Mouse (Mus musculus) adipocyte (in vitro differentiated cells): ENCODE results near the gene Plch2.
A peak's percentile ranks its signal among the peaks of the same experiment; 100 is the strongest.
"Not testable (repeated sequence)": the region's sequence is repeated elsewhere in the genome, so short reads cannot be mapped to it uniquely, and the experiment has no call there.

Source experiments
- DNase-seq: peaks from one replicate; pipeline ENCODE4 v3.0.0-alpha.2; 2016; ENCODE audit warnings: low spot score

The Plch2 gene

DNA sequence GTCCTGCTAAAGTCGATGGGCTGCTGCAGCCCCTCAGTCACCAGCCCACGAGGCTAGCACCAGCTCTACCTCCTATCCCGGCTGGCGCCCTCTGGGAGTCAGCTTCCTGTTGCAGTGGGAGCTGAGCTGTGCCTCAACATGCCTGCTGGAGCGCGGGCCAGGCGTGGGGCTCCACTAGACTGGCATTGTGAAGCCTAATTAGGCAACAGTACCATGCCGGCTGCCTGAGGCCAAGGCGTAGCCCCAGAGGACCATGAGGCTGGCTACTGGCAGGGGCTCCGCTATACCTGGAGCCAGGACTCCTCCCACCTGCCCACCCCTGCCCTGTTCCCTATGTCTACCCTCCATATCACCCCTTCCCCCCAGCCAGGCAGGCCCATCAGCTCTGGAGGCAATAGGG lies at the start of gene Plch2:
Gene Plch2 (minus strand): TSS at position 61 of the 400 bp plus-strand sequence.
- no peak for DNase-seq

DNA sequence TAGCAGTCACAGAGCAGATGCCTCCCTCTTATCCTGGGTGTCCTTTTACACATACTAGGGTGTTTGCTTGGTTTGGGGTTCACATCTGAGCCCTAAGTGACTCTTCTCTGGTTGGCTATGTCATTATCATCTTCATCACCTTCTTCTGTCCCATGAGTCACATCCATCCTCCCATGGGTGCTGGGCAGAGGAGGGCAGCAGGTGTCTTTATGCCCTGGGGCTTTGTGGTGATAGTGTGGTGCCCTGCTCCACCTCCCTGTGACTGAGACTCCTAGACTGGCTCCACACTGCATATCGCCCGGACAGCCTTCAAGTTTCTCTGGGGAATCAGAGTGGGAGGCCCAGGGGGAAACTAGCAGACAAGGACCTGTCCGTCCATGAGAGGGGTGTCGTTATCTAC lies 42.0 kb upstream of the Plch2 start:
- no peak for DNase-seq

GRCm38 (mm10) chr4:155097452-155097851 lies 40.9 kb upstream of the Plch2 start:
- DNase-seq: no peak

GRCm38 (mm10) chr4:155095967-155096366 lies 39.4 kb upstream of the Plch2 start:
- DNase-seq: no peak

GRCm38 (mm10) chr4:155095238-155095900 lies 38.8 kb upstream of the Plch2 start:
- DNase-seq: peak; percentile 93

DNA sequence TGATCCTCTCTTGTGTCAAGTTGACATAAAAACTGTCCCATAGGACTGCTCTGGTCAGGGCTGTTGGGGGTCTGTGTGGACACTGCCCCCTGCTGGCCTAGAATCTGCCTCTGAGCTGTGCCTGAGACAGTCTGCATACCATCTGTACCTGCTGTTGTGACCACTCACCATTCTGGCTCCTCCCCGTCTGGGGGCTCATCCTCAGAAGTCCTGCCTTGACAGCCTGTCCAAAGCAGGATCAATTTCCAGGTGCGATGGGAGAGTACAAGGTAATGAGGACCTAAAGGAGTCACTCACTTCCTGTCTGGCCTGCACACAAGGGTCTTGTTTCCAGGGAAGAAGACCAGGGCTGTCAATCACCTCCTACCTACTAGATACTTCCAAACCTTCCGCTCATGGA lies 38.0 kb upstream of the Plch2 start:
- peak; percentile 26 for DNase-seq

DNA sequence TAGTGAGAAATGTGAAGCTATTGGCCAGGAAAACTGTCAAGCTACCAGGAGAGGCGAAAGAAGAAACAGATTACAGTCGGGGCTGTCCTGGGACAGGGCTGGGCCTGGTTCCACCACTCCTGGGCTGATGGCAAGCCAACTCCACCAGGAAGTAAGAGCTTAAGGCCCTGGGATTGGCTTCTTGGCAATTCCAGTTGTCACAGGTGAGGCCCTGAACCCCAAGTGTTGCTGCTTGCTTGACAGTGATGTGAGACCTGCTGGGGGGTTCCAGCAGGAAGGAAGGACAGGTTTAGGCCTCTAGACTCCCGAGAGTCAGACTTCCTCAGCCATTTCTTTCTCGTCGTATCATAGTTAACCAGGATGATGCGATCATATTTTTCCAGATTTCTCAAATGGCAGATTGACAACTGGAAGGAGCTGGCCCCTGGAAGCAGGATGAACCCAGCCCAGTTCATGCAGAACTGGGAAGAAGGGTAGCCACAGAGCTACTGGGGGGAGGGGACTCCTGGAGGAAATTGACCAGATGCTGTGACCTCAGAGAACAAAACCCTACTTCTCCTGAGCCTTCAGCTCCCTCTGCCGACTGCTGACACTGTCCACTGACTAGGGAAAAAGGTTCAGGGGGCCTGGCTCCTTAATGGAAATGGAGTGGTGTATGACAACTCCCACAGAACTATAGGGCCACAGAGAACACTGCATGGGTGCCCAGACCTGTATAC lies 37.0 kb upstream of the Plch2 start:
- no peak for DNase-seq

- no peak for DNase-seq
These were observed 36.3 kb upstream of the Plch2 start for GRCm38 (mm10) chr4:155092718-155093430.

- no peak for DNase-seq
These were observed 34.3 kb upstream of the Plch2 start for GRCm38 (mm10) chr4:155090688-155091449.

GRCm38 (mm10) chr4:155090147-155090546 lies 33.6 kb upstream of the Plch2 start:
- DNase-seq: no peak

- DNase-seq: no peak
These were observed 32.7 kb upstream of the Plch2 start for GRCm38 (mm10) chr4:155089241-155089640.

DNA sequence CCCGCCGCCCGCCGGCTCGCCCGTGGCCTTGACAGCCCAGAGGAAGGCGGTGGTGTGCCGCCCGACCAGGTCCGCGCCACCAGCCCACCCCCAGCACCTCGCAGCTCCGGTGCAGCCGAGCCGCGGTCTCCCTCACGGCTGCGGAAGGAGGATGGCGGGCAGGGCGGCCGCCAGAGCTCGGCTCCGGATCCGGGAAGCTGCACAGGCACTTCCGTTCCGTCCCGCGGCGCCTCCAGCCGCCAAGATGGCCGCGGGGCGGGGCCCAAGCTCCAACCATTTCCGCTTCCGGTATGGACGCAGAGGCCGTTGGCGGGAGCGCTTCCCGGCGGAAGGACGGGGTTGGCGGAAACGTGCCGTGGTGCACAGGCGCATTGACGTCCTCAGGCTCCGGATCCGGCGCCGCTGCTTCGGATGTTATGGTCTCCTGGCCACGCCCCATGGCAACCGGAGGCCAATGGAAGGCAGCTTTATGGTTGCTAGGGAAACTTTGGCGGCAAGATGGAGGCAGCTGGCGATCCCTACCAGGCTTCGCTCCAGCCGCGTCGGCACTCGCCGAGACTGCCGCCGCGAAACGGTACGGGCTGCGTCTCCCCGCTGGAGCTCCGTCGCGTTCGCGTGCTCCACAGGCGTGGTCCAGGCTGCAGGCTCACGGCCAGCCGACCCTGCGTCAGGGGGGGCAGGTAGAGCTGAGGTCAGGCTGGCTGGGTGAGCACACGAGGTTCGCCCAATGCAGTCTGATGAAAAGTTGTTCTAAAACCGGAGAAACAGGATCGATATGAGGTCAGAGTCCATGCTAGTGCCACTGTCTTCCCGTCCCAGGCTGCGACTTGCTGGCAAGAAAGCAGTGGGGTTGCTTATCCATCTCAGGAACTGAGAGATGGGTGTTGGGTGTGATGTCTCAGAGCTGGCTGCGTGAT lies 29.8 kb upstream of the Plch2 start, which contains the start of the genes Rer1 and Morn1:
Gene Rer1 (minus strand): TSS at position 275 of the 917 bp plus-strand sequence.
Gene Morn1 (plus strand): TSS at position 470 of the 917 bp plus-strand sequence.
- DNase-seq: peak; percentile 99

- no peak for DNase-seq
These were observed 28.9 kb upstream of the Plch2 start for GRCm38 (mm10) chr4:155085206-155086107.

DNA sequence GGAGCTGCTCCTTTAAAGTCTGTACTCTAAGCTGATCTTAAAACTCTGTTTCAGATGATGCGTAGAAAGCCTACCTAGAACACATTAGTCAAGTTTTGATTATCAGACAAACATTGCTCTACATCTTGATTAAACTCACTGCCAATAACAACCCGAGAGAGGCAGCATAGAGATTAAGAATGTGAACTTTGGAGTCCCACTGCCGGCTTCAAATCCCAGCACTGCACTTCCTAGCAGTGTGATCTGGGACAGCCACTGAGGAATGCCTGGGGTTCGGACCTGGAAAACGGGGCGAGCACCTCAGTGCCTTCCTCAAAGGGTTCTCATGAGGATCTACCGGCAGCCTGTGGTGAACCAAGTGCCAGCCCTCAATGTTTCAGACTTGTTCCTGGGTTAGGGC lies 27.8 kb upstream of the Plch2 start:
- DNase-seq: no peak

DNA sequence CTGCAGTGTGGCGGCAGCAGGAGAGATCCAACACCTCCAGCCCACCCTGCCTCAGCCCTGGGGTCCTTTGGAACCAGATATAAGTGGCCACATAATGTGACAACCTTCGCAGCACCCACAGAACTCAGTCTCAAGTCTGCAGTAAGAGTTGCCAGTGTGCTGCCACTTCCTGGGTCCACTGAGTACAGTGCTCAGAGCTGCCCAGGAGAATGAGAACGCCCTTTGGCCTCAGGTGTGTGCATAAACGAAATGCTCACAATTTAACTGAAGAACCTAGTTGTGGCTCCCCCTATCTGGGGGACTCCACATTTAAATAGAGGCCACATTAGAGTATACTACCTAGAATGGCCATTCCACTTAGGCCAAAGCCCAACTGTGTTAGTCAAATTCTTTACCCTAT lies 27.0 kb upstream of the Plch2 start:
- DNase-seq: no peak

GRCm38 (mm10) chr4:155079666-155080065 lies 23.1 kb upstream of the Plch2 start:
- DNase-seq: no peak

- not testable (repeated sequence) for DNase-seq
These were observed 22.2 kb upstream of the Plch2 start for GRCm38 (mm10) chr4:155078808-155079207.

DNA sequence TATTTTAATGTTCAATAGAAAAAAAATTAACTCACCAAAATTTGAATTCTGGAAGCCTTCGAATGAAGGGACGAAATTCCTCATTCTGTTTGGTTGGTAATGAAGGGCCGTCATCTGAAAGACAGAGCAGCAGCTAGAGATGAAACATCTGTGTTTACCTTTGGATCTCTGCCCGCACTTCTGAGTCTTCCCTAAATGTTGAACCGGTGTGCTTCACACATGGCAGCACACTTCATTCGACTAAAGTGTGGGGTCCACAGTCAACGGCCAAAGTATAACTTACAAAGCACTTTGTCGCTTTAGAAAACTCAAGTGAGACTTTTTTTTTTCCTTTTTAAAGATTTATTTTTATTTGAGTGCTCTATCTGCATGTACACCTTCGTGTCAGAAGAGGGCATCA lies 20.1 kb upstream of the Plch2 start:
- no peak for DNase-seq

DNA sequence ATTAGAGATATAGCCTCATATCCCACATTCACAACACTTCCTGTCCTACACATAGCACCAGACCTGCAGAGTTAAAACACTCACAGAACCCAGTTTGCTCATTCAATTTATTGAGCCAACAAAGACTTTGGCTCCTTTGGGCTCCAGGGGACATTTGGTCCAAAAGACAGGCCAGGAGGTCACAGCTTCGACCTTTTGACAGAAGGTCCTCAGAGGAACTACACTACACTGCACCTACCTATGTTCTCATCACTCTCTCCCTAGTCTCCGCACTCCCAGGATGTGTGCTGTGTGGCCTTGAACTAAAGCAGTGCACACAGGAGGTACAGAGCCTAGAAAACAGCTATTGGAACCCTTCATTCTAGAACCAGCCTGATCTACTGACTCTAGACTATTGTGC lies 19.2 kb upstream of the Plch2 start:
- no peak for DNase-seq

DNA sequence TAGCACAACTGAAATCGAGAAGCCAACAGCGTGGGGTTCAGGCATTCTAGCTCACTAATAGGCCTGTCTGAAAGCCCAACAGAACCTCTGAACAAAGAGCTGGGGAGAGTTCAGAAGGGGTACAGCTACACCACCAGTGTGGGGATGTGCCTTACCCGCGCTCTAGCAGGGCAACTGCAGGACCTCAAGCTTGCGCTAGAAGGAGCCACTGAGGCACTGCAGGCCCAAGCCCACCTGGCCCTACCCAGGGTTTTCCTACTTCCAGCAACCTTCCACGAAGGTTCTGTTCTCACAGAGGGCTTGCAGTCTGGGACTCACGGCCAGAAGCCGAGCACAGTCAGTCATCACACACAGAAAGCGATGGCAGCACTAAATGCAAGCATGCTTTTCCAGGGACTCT lies 18.6 kb upstream of the Plch2 start:
- no peak for DNase-seq
